Mouse (Mus musculus): Measurements from ENCODE around the gene Mcm5. TPM values are rescaled to one million over a fixed set of nuclear protein-coding genes. Genes with fewer than 3 reads are reported as not detected.

Gene Mcm5
- polyA plus RNA-seq, 1 experiment from 2014 or later = 33.4 TPM

GRCm38 (mm10) chr8:75150911-75151610, 41.7 kb downstream of the Mcm5 start:
- Histone ChIP-seq H3K4me3 (no peak overlapping the region), H3K36me3 (no peaks in the 10 kb centered on the region), H3K4me2 (no peak overlapping the region), H3K27ac (replicated peaks) (no peak overlapping the region), H3K27me3 (no peaks in the 10 kb centered on the region), H3K4me1 (replicated peaks) (no peaks in the 10 kb centered on the region), H3K9me3 (no peaks in the 10 kb centered on the region), H3K9ac (no peak overlapping the region)
- no peak for ATAC-seq (ENCODE audit: low read depth)
- WGBS = 88% methylated on average over 5 of the region's 5 CpGs

GRCm38 (mm10) chr8:75151743-75152142, 42.4 kb downstream of the Mcm5 start:
- H3K4me2 ChIP-seq = no peak overlapping the region
- H3K9ac ChIP-seq = no peak overlapping the region
- H3K36me3 ChIP-seq = no peaks in the 10 kb centered on the region
- no peaks in the 10 kb centered on the region for H3K27me3 ChIP-seq
- WGBS = 78% methylated on average over 4 of the region's 4 CpGs
- H3K27ac ChIP-seq (replicated peaks) = no peak overlapping the region
- H3K4me3 ChIP-seq = no peak overlapping the region
- no peaks in the 10 kb centered on the region for H3K9me3 ChIP-seq
- no peaks in the 10 kb centered on the region for H3K4me1 ChIP-seq (replicated peaks)
- no peak for ATAC-seq (ENCODE audit: low read depth)

- ATAC-seq (ENCODE audit: low read depth) = no peak
- no peak overlapping the region for H3K4me3 ChIP-seq
- H3K4me2 ChIP-seq = no peak overlapping the region
- H3K9me3 ChIP-seq = no peaks in the 10 kb centered on the region
- H3K4me1 ChIP-seq (replicated peaks) = no peaks in the 10 kb centered on the region
- 77% methylated on average over 2 of the region's 2 CpGs for WGBS
- no peak overlapping the region for H3K9ac ChIP-seq
- H3K36me3 ChIP-seq = no peaks in the 10 kb centered on the region
- H3K27me3 ChIP-seq = no peaks in the 10 kb centered on the region
- no peak overlapping the region for H3K27ac ChIP-seq (replicated peaks)
Observed at GRCm38 (mm10) chr8:75152505-75153082, 43.2 kb downstream of the Mcm5 start.

- no peak overlapping the region for H3K4me3 ChIP-seq
- H3K9me3 ChIP-seq = no peaks in the 10 kb centered on the region
- no peak overlapping the region for H3K27ac ChIP-seq (replicated peaks)
- H3K9ac ChIP-seq = no peak overlapping the region
- no peak for ATAC-seq (ENCODE audit: low read depth)
- no peaks in the 10 kb centered on the region for H3K27me3 ChIP-seq
- H3K4me1 ChIP-seq (replicated peaks) = no peaks in the 10 kb centered on the region
- WGBS = 76% methylated on average over 5 of the region's 5 CpGs
- no peak overlapping the region for H3K4me2 ChIP-seq
- H3K36me3 ChIP-seq = no peaks in the 10 kb centered on the region
Observed at GRCm38 (mm10) chr8:75154855-75155478, 45.6 kb downstream of the Mcm5 start.

GRCm38 (mm10) chr8:75155740-75156322, 46.5 kb downstream of the Mcm5 start:
- H3K9me3 ChIP-seq = no peaks in the 10 kb centered on the region
- H3K36me3 ChIP-seq = no peaks in the 10 kb centered on the region
- no peaks in the 10 kb centered on the region for H3K27me3 ChIP-seq
- WGBS = 80% methylated on average over 2 of the region's 2 CpGs
- ATAC-seq (ENCODE audit: low read depth) = no peak
- H3K4me2 ChIP-seq = no peak overlapping the region
- no peaks in the 10 kb centered on the region for H3K4me1 ChIP-seq (replicated peaks)
- no peak overlapping the region for H3K9ac ChIP-seq
- H3K27ac ChIP-seq (replicated peaks) = no peak overlapping the region
- no peak overlapping the region for H3K4me3 ChIP-seq

- Histone ChIP-seq H3K36me3 (no peaks in the 10 kb centered on the region), H3K27ac (replicated peaks) (no peak overlapping the region), H3K9ac (no peak overlapping the region), H3K27me3 (no peaks in the 10 kb centered on the region), H3K4me3 (no peak overlapping the region), H3K9me3 (no peaks in the 10 kb centered on the region), H3K4me1 (replicated peaks) (no peaks in the 10 kb centered on the region), H3K4me2 (no peak overlapping the region)
- no peak for ATAC-seq (ENCODE audit: low read depth)
- WGBS = 47% methylated on average over 7 of the region's 7 CpGs
Observed at GRCm38 (mm10) chr8:75157471-75158230, 48.3 kb downstream of the Mcm5 start.

GRCm38 (mm10) chr8:75169363-75169762, 60.0 kb downstream of the Mcm5 start:
- Histone ChIP-seq H3K4me2 (no peak overlapping the region), H3K4me1 (replicated peaks) (no peaks in the 10 kb centered on the region), H3K36me3 (no peaks in the 10 kb centered on the region), H3K9me3 (no peaks in the 10 kb centered on the region), H3K27ac (replicated peaks) (no peak overlapping the region), H3K27me3 (no peaks in the 10 kb centered on the region), H3K9ac (no peak overlapping the region), H3K4me3 (no peak overlapping the region)
- 68% methylated on average over 5 of the region's 5 CpGs for WGBS
- ATAC-seq (ENCODE audit: low read depth) = peak; percentile 40; the same call in 1 of the 2 replicates

GRCm38 (mm10) chr8:75172009-75172685, 62.8 kb downstream of the Mcm5 start:
- ATAC-seq (ENCODE audit: low read depth) = no peak
- no peak overlapping the region for H3K4me2 ChIP-seq
- H3K9ac ChIP-seq = no peak overlapping the region
- no peaks in the 10 kb centered on the region for H3K9me3 ChIP-seq
- no peaks in the 10 kb centered on the region for H3K36me3 ChIP-seq
- no peak overlapping the region for H3K4me3 ChIP-seq
- no peak overlapping the region for H3K27ac ChIP-seq (replicated peaks)
- 83% methylated on average over 6 of the region's 6 CpGs for WGBS
- H3K27me3 ChIP-seq = no peaks in the 10 kb centered on the region
- no peaks in the 10 kb centered on the region for H3K4me1 ChIP-seq (replicated peaks)

Other genes starting within 250 kb of the Mcm5 start
- gene Isx, start 236.4 kb upstream of the Mcm5 start, polyA plus RNA-seq (2015; fragmentation: Nextera tagmentation; extraction: Ambion mirVana) = not detected in 2 replicates
- gene Hmgxb4, start 116.2 kb upstream of the Mcm5 start, polyA plus RNA-seq (2015; fragmentation: Nextera tagmentation; extraction: Ambion mirVana) = 32.2 and 35.7 TPM in 2 replicates
- 28.9 and 36.4 TPM in 2 replicates for gene Tom1, start 75.9 kb upstream of the Mcm5 start, polyA plus RNA-seq (2015; fragmentation: Nextera tagmentation; extraction: Ambion mirVana)
- gene Hmox1, start 15.9 kb upstream of the Mcm5 start, polyA plus RNA-seq (2015; fragmentation: Nextera tagmentation; extraction: Ambion mirVana) = 16.0 and 16.7 TPM in 2 replicates
- gene Rasd2, start 104.4 kb downstream of the Mcm5 start, polyA plus RNA-seq (2015; fragmentation: Nextera tagmentation; extraction: Ambion mirVana) = 1.8 and 2.0 TPM in 2 replicates